Mouse (Mus musculus) gastrocnemius, postnatal 14 days (tissue): ENCODE data around the gene Cby3. TPM values are rescaled to one million over a fixed set of nuclear protein-coding genes. Genes with fewer than 3 reads are reported as not detected.

Experiments used
- DNase-seq: peaks from one replicate; pipeline ENCODE4 v3.0.0; 2021; ENCODE audit warnings: mixed read lengths
- intact Hi-C: fragments of 180-260 bp; cut with DNase I; formaldehyde crosslinking; loops from one replicate; pipeline ENCODE4 v1.15.1; 2025; ENCODE audit warnings: low total_unique reads
- microRNA-seq, 2 experiments: library from miRNA; unstranded; fragments of <30 nt; microRNA quantifications; one replicate each; pipeline ENCODE4 v1.2.0; 2021
- total RNA-seq, 2 experiments: library from RNA; stranded (reverse); gene quantifications; 2 replicates each; pipeline ENCODE4 v1.2.3; 2021

Gene Cby3
- total RNA-seq, 2 experiments from 2014 or later = not detected

DNA sequence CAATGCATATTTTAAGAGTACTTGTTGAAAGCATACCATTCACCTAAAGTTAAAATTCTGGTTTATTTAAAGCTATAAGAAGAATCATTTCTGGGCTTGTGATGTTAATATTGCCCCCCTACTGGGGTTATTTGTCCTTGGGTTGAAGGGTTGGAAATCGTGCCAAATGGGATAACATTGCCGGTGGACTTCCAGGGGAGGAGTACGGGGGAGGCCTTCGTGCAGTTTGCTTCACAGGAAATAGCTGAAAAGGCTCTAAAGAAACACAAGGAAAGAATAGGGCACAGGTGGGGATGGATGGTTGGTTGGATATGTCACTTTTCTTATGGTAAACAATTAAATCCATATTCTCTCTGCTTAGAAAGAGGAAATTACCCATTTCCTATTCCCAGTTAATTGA, 27.0 kb downstream of the Cby3 start:
- intact Hi-C loops = no loop called here

DNA sequence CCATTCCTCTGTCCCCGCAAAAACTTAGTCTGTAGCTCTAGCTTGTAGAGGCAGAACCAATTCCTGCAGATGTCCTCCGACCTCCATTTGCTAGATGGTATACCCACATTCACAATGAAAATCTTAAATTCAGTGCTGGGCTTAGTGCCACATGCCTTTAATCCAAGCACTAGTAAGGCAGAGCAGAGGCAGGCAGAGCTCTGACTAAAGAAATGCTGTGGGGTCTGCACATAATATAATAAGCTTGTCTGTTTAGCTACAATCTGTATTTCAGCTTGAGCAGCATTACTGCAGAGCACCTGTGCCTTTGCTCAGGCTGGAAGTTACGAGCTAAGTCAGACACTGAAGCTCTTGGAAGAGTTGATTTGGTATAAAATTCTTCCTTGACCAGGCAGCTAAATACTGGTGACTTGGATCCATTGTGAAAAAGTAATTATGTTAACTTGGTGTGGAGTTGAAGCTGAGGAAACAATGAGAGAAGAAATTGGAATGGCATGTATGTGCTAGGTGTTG, 33.0 kb downstream of the Cby3 start:
- intact Hi-C loops = no loop called here
- DNase-seq = no peak

More for the DNA sequence above, 27.0 kb downstream of the Cby3 start:
- no peak for DNase-seq

DNA sequence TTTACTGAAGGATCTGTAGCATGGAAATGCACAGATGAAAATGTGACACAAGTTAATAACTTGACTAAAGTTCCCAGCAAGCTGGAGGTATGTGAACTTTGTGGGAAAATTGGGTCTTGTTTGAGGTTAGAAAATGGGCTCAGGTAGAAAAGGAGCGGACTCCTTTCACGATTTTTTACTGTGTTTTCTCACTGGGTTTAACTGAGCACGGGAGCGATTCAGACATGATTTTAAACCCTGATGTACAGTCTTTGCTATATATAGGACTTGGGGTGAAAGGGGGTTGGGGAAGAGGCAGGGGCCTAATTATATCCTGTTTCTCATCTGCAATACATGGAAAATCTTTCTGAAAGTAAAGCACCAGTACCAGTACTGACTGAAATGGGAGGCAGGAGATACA, 33.4 kb downstream of the Cby3 start:
- DNase-seq = no peak
- intact Hi-C loops = no loop called here

DNA sequence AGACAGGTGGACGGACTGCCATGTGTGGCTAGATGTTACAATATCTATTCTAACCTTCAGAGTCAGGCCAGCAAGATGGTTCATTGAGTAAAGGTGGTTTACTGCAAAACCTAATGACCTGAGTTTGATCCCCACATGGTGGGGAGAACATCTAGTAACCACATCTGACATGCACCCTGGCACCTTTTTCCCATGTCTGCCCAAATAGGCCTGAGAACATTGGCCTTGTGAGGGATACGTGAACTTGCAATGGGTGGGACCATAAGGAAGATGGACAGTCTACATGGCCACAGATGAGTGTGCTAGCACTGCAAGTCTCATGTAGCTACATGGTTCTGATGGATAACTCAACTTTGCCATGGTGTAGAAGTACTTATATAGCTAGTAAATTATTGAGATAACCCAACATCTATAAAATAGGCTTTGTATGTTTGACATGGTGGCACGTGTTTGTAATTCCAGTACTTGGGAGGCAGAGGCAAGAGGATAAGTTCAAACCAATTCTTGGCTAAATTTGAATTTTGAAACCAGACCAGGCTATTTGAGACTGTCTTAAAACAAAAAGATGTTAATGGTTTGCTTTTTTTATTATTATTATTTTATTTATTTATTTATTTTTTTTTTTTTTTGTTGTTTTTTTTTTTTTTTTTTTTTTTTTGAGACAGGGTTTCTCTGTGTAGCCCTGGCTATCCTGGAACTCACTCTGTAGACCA, 34.1 kb downstream of the Cby3 start:
- DNase-seq = no peak
- intact Hi-C loops = no loop called here

DNA sequence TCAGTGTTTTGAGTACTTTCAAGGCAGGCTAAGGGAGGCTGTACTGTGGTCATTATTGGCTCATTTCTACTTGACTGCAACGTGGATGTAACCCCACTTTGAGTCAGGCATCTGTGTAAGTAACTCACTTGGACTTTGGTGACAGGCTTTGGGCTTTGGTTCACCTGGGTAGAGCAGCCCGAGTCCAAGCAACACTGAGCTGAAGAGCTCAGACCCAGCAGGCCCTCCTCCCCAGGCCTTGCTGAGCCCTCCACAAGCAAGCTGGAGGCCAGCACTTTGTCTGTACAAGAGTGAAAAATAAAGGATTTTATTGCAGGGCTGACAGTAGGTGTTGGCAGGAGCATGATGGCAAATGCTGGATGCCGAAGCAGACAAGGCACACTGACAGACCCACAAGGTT, 34.7 kb downstream of the Cby3 start:
- DNase-seq = no peak
- intact Hi-C loops = no loop called here

DNA sequence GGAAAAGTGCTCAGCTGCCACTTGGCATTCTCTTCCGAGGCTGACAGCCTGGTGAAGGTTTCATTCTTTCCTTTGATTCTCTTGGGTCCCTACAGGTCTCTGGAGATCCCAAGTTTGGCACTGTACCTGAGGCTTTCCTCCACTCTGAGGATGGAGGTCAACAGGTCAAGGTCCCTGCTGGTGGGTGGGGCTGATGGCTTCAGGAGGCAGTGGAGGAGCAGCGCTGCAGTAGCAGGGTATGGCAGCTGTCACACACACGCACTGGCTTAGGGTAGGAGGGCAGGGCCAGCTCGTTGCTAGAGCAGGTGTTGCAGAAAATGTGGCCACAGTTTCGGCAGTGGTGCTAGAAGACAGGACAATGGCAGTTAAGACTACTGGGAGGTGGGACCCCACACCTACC, 35.4 kb downstream of the Cby3 start:
- DNase-seq = no peak
- intact Hi-C loops = no loop called here

DNA sequence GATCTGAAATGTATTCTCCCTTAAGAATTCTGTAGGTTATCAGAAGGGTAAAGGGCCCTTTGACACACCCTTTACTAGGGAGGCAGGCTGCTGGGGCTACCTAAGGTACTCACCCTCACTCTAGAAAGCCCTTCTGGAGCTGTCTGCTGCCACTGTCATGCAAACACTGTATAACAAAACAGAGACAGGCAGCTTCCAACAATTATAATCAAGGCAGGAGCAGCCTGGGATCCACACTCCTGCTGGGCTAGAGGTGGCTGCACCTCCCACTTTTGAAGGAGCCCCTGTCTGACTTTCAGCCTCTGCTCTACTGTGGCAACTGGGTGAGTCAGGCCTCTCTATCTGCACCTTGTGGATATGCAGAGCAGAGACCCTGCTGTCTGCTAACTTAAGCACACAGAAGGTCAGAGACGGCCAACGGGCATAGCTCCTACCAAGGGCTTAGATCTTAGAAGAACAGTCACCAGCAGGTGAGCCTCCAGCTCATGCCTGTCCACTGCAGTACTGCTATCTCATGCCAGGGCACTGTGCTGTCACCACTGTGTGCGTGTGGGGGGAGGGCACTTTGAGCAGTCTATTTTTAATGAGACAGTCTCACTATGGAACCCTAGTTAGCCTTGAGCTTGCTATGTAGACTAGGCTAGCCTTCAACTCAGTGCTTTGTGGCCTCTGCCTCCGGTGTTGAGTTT, 37.2 kb downstream of the Cby3 start:
- DNase-seq = no peak
- intact Hi-C loops = no loop called here

DNA sequence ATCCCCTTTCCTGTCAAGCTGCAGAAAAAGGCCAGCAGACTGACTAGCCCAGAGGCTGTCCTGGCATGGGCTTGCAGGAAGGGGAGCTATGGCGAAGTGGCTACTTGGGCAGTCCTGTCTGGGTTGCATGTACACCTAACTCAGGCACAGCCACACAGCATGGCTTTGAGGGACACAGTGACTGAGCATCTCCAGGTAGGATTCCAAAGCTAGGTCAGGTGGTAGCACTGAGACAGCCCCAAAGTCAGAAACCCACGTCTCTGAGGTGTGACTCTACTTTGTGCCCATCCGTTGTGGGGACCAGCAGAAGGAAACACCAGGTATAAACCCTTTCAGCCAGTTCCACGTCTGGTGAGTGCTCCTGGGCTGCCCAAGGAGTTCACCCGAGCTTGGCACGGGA, 39.0 kb downstream of the Cby3 start:
- intact Hi-C loops = no loop called here
- no peak for DNase-seq

DNA sequence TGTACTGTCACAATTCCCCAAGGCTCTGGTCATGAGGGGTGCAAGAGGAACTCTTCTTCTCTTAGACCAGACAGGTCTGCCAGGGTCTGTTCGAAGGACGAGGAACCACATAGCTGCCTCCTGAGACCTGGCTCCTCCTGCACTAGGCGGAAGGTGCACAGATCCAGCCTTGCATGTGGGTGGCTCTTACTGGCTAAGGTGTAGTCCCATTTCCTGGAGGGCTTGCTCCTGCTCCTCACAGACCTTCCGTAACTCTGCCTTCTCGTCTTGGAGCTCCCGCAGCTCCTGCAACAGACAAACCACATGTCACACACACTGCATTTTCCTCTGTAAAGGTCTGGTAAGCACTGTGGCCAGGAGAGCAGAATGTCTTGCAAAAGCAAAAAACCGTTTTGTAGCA, 40.5 kb downstream of the Cby3 start:
- intact Hi-C loops = no loop called here

DNA sequence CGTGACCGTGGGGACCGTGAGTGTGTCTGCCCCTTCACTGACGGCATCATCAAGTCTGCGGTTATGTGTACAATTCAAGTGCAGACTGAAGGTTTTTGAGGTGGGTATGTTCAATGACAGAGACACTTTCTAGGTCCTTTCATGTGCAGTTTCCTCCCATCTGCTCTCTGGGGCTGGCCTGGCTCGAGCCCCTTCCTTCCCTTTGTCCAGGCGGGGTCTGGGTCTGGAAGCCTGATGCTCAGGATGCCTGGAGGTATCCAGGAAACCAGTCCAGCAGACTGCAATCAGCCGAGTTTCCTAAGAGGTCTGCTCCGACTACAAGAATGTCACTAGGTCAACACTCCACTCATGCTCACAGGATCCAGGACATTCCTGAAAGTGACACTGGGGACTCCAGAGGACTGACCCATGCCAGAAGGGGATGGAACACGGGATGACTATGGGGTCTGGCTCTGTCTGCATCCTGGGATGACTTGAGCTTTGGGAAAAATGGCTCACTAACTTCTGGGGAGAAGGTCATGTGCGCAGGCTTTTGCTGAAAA, 42.6 kb downstream of the Cby3 start:
- DNase-seq = no peak
- intact Hi-C loops = no loop called here

More for the DNA sequence above, 40.5 kb downstream of the Cby3 start:
- no peak for DNase-seq

DNA sequence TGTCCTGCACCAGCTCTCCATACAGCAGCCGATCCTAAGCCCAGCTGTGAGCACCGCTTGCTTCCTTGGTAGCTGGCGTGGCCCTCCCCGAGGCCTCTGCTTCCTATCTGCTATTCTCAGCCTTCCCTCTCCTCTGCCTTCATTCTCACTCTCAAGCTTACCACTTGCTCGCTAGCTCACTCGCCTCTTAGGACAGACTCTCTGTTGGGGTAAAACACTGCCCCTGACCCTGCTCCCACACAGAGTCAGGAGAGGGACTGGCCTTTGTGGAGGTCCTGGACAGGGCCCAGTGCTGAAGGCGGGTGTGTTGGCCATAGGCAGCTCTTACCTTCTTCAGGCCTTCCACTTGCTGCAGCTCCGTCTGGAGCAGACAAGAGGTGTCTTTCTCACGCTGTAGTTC, 43.1 kb downstream of the Cby3 start:
- DNase-seq = no peak
- intact Hi-C loops = no loop called here

DNA sequence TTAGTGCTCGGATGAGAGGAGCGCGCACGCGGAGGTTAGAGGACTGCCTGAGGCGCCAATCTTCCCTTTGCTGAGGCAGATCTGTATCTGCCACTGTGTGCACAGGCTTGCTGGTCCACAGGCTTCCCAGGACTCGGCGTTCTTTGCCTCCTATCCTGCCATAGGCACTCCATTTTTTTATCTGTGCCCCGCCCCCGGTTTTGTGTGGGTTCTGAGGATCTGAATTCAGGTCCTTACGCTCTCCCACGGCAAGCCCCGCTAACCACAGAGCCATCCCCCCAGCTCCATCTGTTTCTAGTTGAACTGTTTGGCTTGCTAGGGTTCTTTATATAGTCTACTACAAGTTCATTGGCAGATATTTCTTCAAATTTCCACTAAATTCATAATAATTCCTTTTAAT, 44.5 kb downstream of the Cby3 start:
- intact Hi-C loops = no loop called here
- no peak for DNase-seq

DNA sequence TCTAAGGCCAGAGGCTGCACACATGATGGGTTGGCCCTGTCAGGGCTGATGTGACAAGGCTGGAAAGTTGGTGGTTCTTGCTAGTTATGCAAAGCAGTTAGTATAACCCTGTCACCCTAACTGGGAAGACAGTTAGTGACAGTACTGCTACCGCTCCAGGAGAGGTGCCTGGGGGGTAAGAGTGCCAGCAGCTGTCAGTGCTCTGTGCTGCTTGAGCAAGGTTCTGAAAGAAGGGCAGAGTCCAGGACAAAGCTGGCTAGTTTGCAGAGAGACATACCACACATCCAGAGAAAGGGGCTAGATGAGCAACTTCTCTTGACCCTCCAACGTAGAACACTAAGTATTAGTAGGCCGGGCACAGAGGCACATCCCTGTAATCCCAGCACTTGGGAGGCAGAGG, 48.2 kb downstream of the Cby3 start:
- intact Hi-C loops = no loop called here
- DNase-seq = no peak

DNA sequence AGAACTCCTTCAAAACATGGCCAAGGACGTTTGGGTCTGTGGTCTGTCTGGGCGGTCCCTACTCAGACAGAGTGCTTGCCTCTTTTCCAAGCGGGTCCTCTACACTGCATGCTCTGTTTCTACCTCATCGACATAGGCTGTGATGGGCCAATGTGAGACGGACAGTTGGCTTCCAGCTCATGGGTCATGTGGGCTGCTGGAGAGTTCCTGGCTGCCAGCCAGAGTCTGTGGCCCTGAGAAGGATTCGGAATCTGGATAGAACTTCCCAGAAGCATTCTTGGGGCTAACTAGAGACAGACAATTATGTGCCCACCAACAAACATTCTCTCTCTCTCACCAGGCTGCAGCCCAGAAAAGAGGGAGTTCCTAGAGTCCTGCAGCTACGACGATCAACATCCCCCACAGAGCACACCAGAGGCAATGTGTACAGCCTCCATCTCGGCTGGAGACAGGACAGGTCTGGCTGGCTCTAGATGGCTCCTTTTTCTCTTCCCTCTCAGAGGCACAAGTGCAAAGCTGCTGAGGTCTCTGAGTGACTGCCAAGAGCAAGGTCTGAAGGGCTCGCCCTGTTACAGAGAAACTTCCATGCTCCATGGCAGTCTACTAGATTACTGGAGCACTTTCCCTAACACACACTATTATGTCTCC, 49.2 kb downstream of the Cby3 start:
- no peak for DNase-seq
- intact Hi-C loops = no loop called here

DNA sequence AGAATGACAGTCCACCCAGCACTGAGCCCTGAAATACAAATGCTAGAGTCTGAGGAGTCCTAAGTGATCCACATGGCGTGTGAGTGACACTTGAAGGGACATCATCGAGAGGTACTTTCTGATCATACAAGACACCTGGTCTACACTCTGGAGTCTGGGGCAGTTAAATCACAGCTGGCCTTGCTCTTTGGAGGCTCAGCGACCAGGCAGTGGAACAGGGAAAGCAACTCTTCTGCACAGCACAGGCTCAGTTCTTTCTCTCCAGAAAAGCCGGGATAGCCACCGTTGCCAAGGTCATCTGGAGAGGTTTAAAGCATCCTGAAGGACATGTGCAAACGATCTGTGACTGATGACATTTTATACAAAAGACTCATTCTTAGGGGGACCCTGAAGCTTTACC, 53.0 kb downstream of the Cby3 start:
- intact Hi-C loops = no loop called here
- no peak for DNase-seq

Small RNA genes lying within 50 kb of the gene (microRNA-seq; reads per million reads assigned to microRNA genes)
- gene Mir804 = 0 reads per million in 2 experiments

Other genes with a start within 250 kb of the Cby3 start
- 10 to 100 TPM; 22.7 to 23.4 TPM for gene Tbc1d9b, start 223.1 kb upstream of the Cby3 start, total RNA-seq
- 1 to 10 TPM; 5.0 to 5.4 TPM for gene Mrnip, start 180.0 kb upstream of the Cby3 start, total RNA-seq
- 100 to 1,000 TPM; 217 to 261 TPM for gene Sqstm1, start 143.6 kb upstream of the Cby3 start, total RNA-seq
- 10 to 100 TPM; 24.8 to 25.5 TPM for gene Mgat4b, start 143.6 kb upstream of the Cby3 start, total RNA-seq
- 1 to 10 TPM; 1.9 to 2.0 TPM for gene Ltc4s, start 115.8 kb upstream of the Cby3 start, total RNA-seq
- 1 to 10 TPM; 9.0 to 9.1 TPM for gene Maml1, start 62.2 kb upstream of the Cby3 start, total RNA-seq
- gene Canx, start 28.8 kb upstream of the Cby3 start, total RNA-seq = 100 to 1,000 TPM; 104 to 133 TPM
- 10 to 100 TPM; 77.9 to 81.6 TPM for gene Hnrnph1, start 22.5 kb downstream of the Cby3 start, total RNA-seq
- gene Rufy1, start 76.7 kb downstream of the Cby3 start, total RNA-seq = 10 to 100 TPM; 17.4 to 18.2 TPM
- gene Adamts2, start 247.6 kb downstream of the Cby3 start, total RNA-seq = 10 to 100 TPM; 19.0 to 26.6 TPM